Mouse (Mus musculus) cortical plate, adult 2 months (tissue): ENCODE measurements around the gene Kif6.

Source experiments
- CTCF ChIP-seq: fragments of 200-500 bp; IDR thresholded peaks from 2 replicates; pipeline ENCODE4 v1.5.1; 2011; ENCODE audit warnings: mild to moderate bottlenecking, control low read depth, low read length; ENCODE audit not compliant: insufficient read depth; ENCODE audit errors: extremely low read depth
- POLR2A ChIP-seq: fragments of 200-500 bp; IDR thresholded peaks from 2 replicates; pipeline ENCODE4 v1.6.1; 2011; ENCODE audit warnings: mild to moderate bottlenecking, low read length, control low read depth; ENCODE audit not compliant: insufficient read depth; ENCODE audit errors: extremely low read depth

DNA sequence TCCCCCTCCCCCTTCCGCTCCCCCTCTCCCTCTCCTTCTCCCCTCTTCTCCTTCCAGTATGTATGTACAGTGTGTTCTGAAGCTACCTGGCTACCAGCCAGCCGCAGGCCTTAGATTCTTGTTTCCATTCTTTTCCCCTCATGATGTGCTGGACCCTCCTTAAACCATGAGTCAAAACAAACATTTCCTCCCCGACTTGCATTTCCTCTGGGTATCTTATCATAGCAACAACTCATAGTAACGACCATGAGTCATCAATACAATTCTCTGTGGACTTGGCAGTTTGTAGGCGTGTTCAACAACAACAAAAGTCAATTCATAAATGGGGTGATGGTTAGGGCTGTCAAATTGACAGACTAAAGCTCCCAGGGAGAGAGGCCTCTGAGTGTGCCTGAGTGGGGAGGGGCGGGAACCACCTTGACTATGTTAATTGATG, 136.0 kb downstream of the Kif6 start:
- TF ChIP-seq POLR2A (no peak), CTCF (no peak)
